Mouse (Mus musculus): ENCODE results near the gene Gm8374. TPM values are rescaled to one million over a fixed set of nuclear protein-coding genes. Genes with fewer than 3 reads are reported as not detected.
"Not testable (repeated sequence)": the region's sequence is repeated elsewhere in the genome, so short reads cannot be mapped to it uniquely, and the experiment has no call there.

The Gm8374 gene
- not detected in 2 replicates for polyA plus RNA-seq (2014; fragmentation: Nextera tagmentation; extraction: Ambion mirVana)

GRCm38 (mm10) chr14:7365034-7365433 is at the start of gene Gm8374:
TSS of gene Gm8374 (minus strand) at chr14:7365134.
- not testable (repeated sequence) for H3K27me3 ChIP-seq (ENCODE audit: control insufficient read depth, insufficient read depth, low read length); DNase-seq (ENCODE audit: low spot score); H3K4me3 ChIP-seq (ENCODE audit: low read depth, low read length); H3K9me3 ChIP-seq (replicated peaks; ENCODE audit: control insufficient read depth, low read length); H3K4me1 ChIP-seq (ENCODE audit: control insufficient read depth, insufficient read depth, low read length); H3K36me3 ChIP-seq (replicated peaks; ENCODE audit: control insufficient read depth, insufficient read depth, low read depth, low read length); H3K27ac ChIP-seq (replicated peaks; ENCODE audit: low read depth, low read length); H3K9ac ChIP-seq (replicated peaks; ENCODE audit: low read length); H3K4me2 ChIP-seq (ENCODE audit: low read depth, low read length); ATAC-seq (replicated peaks; ENCODE audit: insufficient number of reproducible peaks, low FRiP score, low TSS enrichment, low read depth)
- 86% methylated on average over 3 of the region's 3 CpGs for WGBS

DNA sequence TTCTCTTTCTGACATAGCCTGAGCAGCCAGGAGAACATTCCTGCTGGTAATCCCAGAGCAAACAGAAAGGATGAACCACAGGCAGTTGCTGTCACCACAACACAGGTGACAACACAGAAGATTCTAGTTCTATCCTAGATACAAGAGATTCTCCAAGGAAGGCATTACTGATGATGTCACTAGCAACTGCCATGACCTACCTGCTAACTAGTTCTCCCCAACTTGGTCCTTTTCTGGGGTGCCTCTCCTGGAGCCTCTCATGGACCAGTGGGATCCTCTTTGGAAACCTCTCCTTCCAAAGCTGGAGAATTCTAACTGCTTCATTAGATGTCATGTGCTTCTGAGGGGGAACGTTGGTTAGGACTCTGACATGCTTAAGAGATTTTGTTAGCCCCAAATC is 32.6 kb downstream of the Gm8374 start, which contains the start of gene Gm5797:
Gene Gm5797, minus strand, starts transcription at position 101 of the 400 bp plus-strand sequence.
- WGBS, result no CpG with 5 or more reads among the region's 1 CpGs
- H3K4me2 ChIP-seq (ENCODE audit: low read depth, low read length); H3K4me1 ChIP-seq (ENCODE audit: control insufficient read depth, insufficient read depth, low read length); H3K4me3 ChIP-seq (ENCODE audit: low read depth, low read length); H3K27ac ChIP-seq (replicated peaks; ENCODE audit: low read depth, low read length); ATAC-seq (replicated peaks; ENCODE audit: insufficient number of reproducible peaks, low FRiP score, low TSS enrichment, low read depth); DNase-seq (ENCODE audit: low spot score); H3K9ac ChIP-seq (replicated peaks; ENCODE audit: low read length); H3K27me3 ChIP-seq (ENCODE audit: control insufficient read depth, insufficient read depth, low read length); H3K36me3 ChIP-seq (replicated peaks; ENCODE audit: control insufficient read depth, insufficient read depth, low read depth, low read length); H3K9me3 ChIP-seq (replicated peaks; ENCODE audit: control insufficient read depth, low read length): not testable (repeated sequence)

GRCm38 (mm10) chr14:7315093-7315492 is 49.8 kb downstream of the Gm8374 start:
- H3K4me3 ChIP-seq (ENCODE audit: low read depth, low read length), result peak overlapping the region; percentile 44
- H3K27me3 ChIP-seq (ENCODE audit: control insufficient read depth, insufficient read depth, low read length); H3K9me3 ChIP-seq (replicated peaks; ENCODE audit: control insufficient read depth, low read length); H3K4me1 ChIP-seq (ENCODE audit: control insufficient read depth, insufficient read depth, low read length); H3K36me3 ChIP-seq (replicated peaks; ENCODE audit: control insufficient read depth, insufficient read depth, low read depth, low read length); ATAC-seq (replicated peaks; ENCODE audit: insufficient number of reproducible peaks, low FRiP score, low TSS enrichment, low read depth); H3K27ac ChIP-seq (replicated peaks; ENCODE audit: low read depth, low read length): not testable (repeated sequence)
- peak; percentile 52 for DNase-seq (ENCODE audit: low spot score)
- H3K9ac ChIP-seq (replicated peaks; ENCODE audit: low read length), result peak overlapping the region; percentile 52
- H3K4me2 ChIP-seq (ENCODE audit: low read depth, low read length), result peak overlapping the region; percentile 46
- 0% methylated on average over 15 of the region's 19 CpGs for WGBS

GRCm38 (mm10) chr14:7314661-7315060 is 50.3 kb downstream of the Gm8374 start, which contains the start of gene Gm3739:
TSS of gene Gm3739 (minus strand) at chr14:7315049.
- DNase-seq (ENCODE audit: low spot score); H3K27me3 ChIP-seq (ENCODE audit: control insufficient read depth, insufficient read depth, low read length); H3K27ac ChIP-seq (replicated peaks; ENCODE audit: low read depth, low read length); H3K9me3 ChIP-seq (replicated peaks; ENCODE audit: control insufficient read depth, low read length); H3K4me1 ChIP-seq (ENCODE audit: control insufficient read depth, insufficient read depth, low read length); H3K36me3 ChIP-seq (replicated peaks; ENCODE audit: control insufficient read depth, insufficient read depth, low read depth, low read length); ATAC-seq (replicated peaks; ENCODE audit: insufficient number of reproducible peaks, low FRiP score, low TSS enrichment, low read depth): not testable (repeated sequence)
- Histone ChIP-seq H3K9ac (replicated peaks; ENCODE audit: low read length) (peak within 1 kb of the TSS; percentile 52), H3K4me2 (ENCODE audit: low read depth, low read length) (peak within 1 kb of the TSS; percentile 46), H3K4me3 (ENCODE audit: low read depth, low read length) (peak within 1 kb of the TSS; percentile 44)
- 0% methylated on average over 12 of the region's 35 CpGs for WGBS

Other genes starting within 250 kb of the Gm8374 start
- not detected in 2 replicates for gene Gm6676, start 239.7 kb downstream of the Gm8374 start, polyA plus RNA-seq (2014; fragmentation: Nextera tagmentation; extraction: Ambion mirVana)
- 5.2 and 5.6 TPM in 2 replicates for gene Gm3512, start 190.6 kb downstream of the Gm8374 start, polyA plus RNA-seq (2014; fragmentation: Nextera tagmentation; extraction: Ambion mirVana)
- gene Gm16434, start 170.6 kb downstream of the Gm8374 start, polyA plus RNA-seq (2014; fragmentation: Nextera tagmentation; extraction: Ambion mirVana), result not detected in 2 replicates
- gene Gm3727, start 100.4 kb downstream of the Gm8374 start, polyA plus RNA-seq (2014; fragmentation: Nextera tagmentation; extraction: Ambion mirVana), result not detected in 2 replicates
- gene Gm3739, start 50.1 kb downstream of the Gm8374 start, polyA plus RNA-seq (2014; fragmentation: Nextera tagmentation; extraction: Ambion mirVana), result 1.1 and 1.5 TPM in 2 replicates
- not detected in 2 replicates for gene Gm5797, start 32.7 kb downstream of the Gm8374 start, polyA plus RNA-seq (2014; fragmentation: Nextera tagmentation; extraction: Ambion mirVana)
- not detected in 2 replicates for gene Gm3755, start 85.8 kb upstream of the Gm8374 start, polyA plus RNA-seq (2014; fragmentation: Nextera tagmentation; extraction: Ambion mirVana)
- gene Gm3752, start 118.6 kb upstream of the Gm8374 start, polyA plus RNA-seq (2014; fragmentation: Nextera tagmentation; extraction: Ambion mirVana), result 3.2 and 3.8 TPM in 2 replicates
- 0.99 and 1.3 TPM in 2 replicates for gene Gm3558, start 203.4 kb upstream of the Gm8374 start, polyA plus RNA-seq (2014; fragmentation: Nextera tagmentation; extraction: Ambion mirVana)
- not detected in 2 replicates for gene Gm10338, start 230.5 kb upstream of the Gm8374 start, polyA plus RNA-seq (2014; fragmentation: Nextera tagmentation; extraction: Ambion mirVana)

Measured in embryonic facial prominence, embryonic 11.5 days (tissue).